Mouse (Mus musculus) neural tube, embryonic 13.5 days (tissue): Measurements from ENCODE around the gene Ankfn1. TPM values are rescaled to one million over a fixed set of nuclear protein-coding genes. Genes with fewer than 3 reads are reported as not detected.

Experiments used
- ATAC-seq: fragments of 200-750 bp; cut with Nextera tagmentation; 2 replicates; pipeline ENCODE4 v1.8.0; 2017; ENCODE audit warnings: low read depth, mild to moderate bottlenecking, moderate TSS enrichment, moderate library complexity
- H3K27ac ChIP-seq: fragments of 300-500 bp; sonication (generic); replicated peaks from 2 replicates; pipeline ENCODE4 v1.5.1; 2015; ENCODE audit warnings: moderate library complexity, mild to moderate bottlenecking, inconsistent platforms
- H3K27me3 ChIP-seq: fragments of 300-500 bp; sonication (generic); 2 replicates; pipeline ENCODE4 v1.6.1; 2015; ENCODE audit warnings: mild to moderate bottlenecking, inconsistent platforms
- H3K36me3 ChIP-seq: fragments of 300-500 bp; sonication (generic); 2 replicates; pipeline ENCODE4 v1.6.1; 2015; ENCODE audit warnings: mild to moderate bottlenecking, inconsistent platforms
- H3K4me1 ChIP-seq: fragments of 300-500 bp; sonication (generic); replicated peaks from 2 replicates; pipeline ENCODE4 v1.6.1; 2015; ENCODE audit warnings: inconsistent platforms
- H3K4me2 ChIP-seq: fragments of 300-500 bp; sonication (generic); 2 replicates; pipeline ENCODE4 v1.6.1; 2015; ENCODE audit warnings: inconsistent platforms, mild to moderate bottlenecking, moderate library complexity
- H3K4me3 ChIP-seq: fragments of 300-500 bp; sonication (generic); 2 replicates; pipeline ENCODE4 v1.5.1; 2015; ENCODE audit warnings: mild to moderate bottlenecking, inconsistent platforms
- H3K9ac ChIP-seq: fragments of 300-500 bp; sonication (generic); 2 replicates; pipeline ENCODE4 v1.6.1; 2015; ENCODE audit warnings: moderate library complexity, mild to moderate bottlenecking, inconsistent platforms
- H3K9me3 ChIP-seq: fragments of 300-500 bp; sonication (generic); 2 replicates; pipeline ENCODE4 v1.6.1; 2016; ENCODE audit warnings: inconsistent platforms
- WGBS: fragments of 180-500 bp; shearing (Covaris S2); methylation state at CpG from one replicate; pipeline ENCODE4 v1.1.7; 2015; 5-methylcytosine and 5-hydroxymethylcytosine counted together
- polyA plus RNA-seq: library from polyadenylated mRNA; unstranded; fragments of >200 nt; fragmentation: Nextera tagmentation; extraction: Ambion mirVana; gene quantifications from 2 replicates; pipeline ENCODE4 v1.2.1, GENCODE M21; 2015

The Ankfn1 gene
- polyA plus RNA-seq, 1 experiment from 2014 or later = 1.9 TPM

DNA sequence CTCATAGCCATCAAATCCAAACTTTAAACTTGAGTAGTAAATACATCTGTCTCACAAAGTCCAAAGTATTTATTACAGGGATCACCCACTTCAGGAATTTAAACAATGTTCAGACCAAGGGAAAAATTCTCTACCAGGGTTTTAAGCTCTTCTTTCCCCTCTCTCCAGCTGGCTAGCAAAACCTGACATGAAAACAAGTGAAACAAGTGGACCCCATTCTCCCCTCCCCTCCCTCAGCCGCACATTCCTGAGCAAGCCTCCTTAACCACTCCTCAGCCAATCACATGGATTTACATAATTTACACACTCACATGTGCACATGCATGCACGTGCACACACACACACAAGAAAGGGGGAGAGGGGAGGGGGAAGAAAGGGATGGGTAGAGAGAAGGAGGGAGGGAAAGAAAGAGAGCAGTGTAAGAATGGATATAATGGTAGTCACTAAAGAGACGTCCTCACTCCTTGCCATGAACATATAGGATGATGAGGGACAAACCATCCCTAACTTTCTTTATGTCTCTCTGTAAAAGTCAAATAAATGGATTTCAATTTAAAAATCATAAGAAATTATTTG, 104.9 kb downstream of the Ankfn1 start:
- Histone ChIP-seq H3K9me3 (no peaks in the 10 kb centered on the region), H3K4me2 (no peak overlapping the region), H3K9ac (no peak overlapping the region), H3K4me1 (peaks cover 7% of the 10 kb centered on the region; the same call in 1 of the 2 replicates), H3K36me3 (no peaks in the 10 kb centered on the region), H3K27me3 (no peaks in the 10 kb centered on the region), H3K4me3 (no peak overlapping the region), H3K27ac (no peak overlapping the region)
- 57% methylated on average over 3 of the region's 3 CpGs for WGBS
- ATAC-seq = no peak

DNA sequence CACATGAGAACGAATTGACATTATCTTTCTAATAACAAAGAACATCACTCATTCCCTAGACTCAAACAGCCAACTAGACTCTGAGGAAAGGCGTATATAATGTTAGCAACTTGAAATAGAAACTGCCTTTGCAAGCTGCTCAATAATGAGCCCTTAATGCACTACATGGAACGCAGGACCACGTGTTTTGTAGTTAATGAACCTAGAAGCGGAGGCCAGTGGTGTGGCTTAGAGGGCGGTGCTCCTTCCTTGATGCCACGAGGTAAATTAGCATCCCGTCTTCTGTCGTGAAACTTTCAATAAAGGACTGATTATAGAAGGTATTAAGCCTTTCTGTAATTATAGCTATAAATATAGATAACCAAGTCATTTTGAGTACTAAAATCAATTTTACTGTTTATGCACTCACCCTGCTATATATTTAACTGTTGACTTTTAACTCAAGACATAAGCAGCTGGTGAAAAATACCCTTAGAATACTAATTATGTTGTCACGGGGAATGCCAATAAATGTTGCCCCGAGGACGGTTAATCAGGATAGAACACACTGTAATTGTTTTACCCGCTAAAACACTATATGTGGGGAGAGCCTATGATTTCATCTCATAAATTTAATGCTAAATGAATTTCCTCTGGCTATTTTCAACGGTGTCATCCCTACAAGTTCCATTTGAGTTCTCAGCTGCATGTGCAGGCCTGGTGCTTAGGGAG, 112.1 kb downstream of the Ankfn1 start:
- peak overlapping the region; percentile 46; the same call in 1 of the 2 replicates for H3K27ac ChIP-seq
- peaks cover 14% of the 10 kb centered on the region for H3K4me1 ChIP-seq
- H3K4me3 ChIP-seq = no peak overlapping the region
- H3K9ac ChIP-seq = no peak overlapping the region
- H3K9me3 ChIP-seq = no peaks in the 10 kb centered on the region
- H3K4me2 ChIP-seq = no peak overlapping the region
- WGBS = 33% methylated on average over 14 of the region's 14 CpGs
- no peaks in the 10 kb centered on the region for H3K36me3 ChIP-seq
- peak; percentile 86 for ATAC-seq
- no peaks in the 10 kb centered on the region for H3K27me3 ChIP-seq

DNA sequence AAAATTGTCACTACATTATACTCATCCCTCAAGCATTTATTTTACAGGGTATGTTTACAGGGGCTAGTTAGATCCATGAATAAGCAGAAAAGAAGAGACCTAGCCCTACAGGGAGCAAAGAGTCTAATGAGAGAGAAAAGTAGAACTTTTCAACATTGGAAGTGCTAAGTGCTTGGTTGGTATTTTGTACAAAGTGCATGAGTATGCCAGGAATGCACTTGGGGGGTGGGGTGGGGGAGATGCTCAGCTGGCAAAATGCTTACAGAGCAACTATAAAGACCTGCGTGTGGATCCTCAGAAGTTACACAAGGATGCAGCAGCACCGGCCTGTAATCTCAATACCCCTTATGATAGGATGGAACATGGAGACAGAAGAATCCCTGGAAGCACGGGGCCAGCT, 118.4 kb downstream of the Ankfn1 start:
- H3K4me3 ChIP-seq = no peak overlapping the region
- H3K4me2 ChIP-seq = no peak overlapping the region
- H3K27ac ChIP-seq = no peak overlapping the region
- no peak overlapping the region for H3K9ac ChIP-seq
- no peaks in the 10 kb centered on the region for H3K36me3 ChIP-seq
- WGBS = 90% methylated on average over 3 of the region's 3 CpGs
- H3K9me3 ChIP-seq = no peaks in the 10 kb centered on the region
- no peak for ATAC-seq
- no peaks in the 10 kb centered on the region for H3K4me1 ChIP-seq
- no peaks in the 10 kb centered on the region for H3K27me3 ChIP-seq

DNA sequence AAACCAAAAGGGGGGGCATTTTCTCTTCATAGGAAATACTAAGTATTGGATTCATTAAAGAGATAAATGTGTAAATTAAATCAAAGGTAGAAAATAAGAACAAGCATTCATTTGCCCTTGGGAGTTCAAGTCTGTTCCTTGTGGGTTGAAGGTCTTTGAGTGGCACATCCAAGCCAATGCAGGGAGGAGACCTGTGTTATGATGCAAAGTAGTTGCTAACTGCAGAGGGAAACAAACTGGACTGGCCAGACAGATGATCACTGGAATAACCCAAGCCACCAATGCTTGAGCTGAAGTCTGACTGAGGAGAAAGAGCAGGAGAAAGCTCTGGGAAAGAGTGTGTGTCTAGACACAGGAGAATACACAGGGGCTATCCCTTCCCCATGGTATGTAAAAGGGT, 120.9 kb downstream of the Ankfn1 start:
- Histone ChIP-seq H3K4me1 (no peaks in the 10 kb centered on the region), H3K9ac (no peak overlapping the region), H3K36me3 (no peaks in the 10 kb centered on the region), H3K4me2 (no peak overlapping the region), H3K27me3 (no peaks in the 10 kb centered on the region), H3K27ac (no peak overlapping the region), H3K4me3 (no peak overlapping the region), H3K9me3 (no peaks in the 10 kb centered on the region)
- ATAC-seq = no peak

DNA sequence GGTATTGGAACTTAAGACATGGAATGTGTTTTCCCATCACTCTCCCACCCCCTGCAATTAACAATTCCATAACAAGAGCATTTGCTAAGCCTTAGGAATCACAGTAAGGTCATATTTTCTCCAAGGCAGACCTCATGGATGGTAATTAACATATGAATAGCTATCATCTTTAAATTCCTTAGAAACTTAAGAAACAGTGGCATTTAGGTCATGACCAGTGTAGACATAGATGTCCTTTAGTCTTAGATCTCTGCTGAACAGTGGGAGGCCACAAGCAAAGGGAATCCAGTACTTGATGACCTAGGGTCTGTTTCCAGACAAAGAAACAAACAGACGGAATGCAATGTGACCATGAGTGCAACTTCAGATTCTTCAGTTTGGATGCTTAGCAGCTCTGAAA, 141.7 kb downstream of the Ankfn1 start:
- 61% methylated on average over 1 of the region's 1 CpGs for WGBS
- Histone ChIP-seq H3K4me1 (no peaks in the 10 kb centered on the region), H3K36me3 (no peaks in the 10 kb centered on the region), H3K9me3 (no peaks in the 10 kb centered on the region), H3K27ac (no peak overlapping the region), H3K9ac (no peak overlapping the region), H3K27me3 (no peaks in the 10 kb centered on the region), H3K4me3 (no peak overlapping the region), H3K4me2 (no peak overlapping the region)
- ATAC-seq = no peak

DNA sequence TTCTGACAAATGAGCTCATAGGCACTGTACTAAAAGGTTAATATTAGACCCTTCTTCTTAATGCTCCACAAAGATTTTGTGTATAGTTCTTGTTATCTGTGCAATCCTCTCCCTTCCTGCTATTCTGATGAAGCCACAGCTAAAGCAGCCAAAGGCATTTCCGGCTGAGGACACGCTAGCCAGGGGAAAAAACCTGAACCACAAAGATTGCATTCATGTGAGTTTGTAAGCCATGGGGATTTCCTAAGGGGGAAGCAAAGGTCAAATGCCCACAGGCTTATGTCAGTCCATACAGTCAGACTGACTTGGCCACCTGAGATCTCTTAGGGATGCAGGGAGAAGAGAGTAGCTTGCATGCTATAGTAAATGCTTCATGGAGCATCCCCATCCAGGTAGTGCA, 146.1 kb downstream of the Ankfn1 start:
- H3K27ac ChIP-seq = no peak overlapping the region
- no peak overlapping the region for H3K9ac ChIP-seq
- H3K4me2 ChIP-seq = no peak overlapping the region
- H3K4me1 ChIP-seq = no peaks in the 10 kb centered on the region
- no peaks in the 10 kb centered on the region for H3K9me3 ChIP-seq
- H3K27me3 ChIP-seq = no peaks in the 10 kb centered on the region
- no peaks in the 10 kb centered on the region for H3K36me3 ChIP-seq
- no peak for ATAC-seq
- WGBS = 84% methylated on average over 2 of the region's 2 CpGs
- H3K4me3 ChIP-seq = no peak overlapping the region

DNA sequence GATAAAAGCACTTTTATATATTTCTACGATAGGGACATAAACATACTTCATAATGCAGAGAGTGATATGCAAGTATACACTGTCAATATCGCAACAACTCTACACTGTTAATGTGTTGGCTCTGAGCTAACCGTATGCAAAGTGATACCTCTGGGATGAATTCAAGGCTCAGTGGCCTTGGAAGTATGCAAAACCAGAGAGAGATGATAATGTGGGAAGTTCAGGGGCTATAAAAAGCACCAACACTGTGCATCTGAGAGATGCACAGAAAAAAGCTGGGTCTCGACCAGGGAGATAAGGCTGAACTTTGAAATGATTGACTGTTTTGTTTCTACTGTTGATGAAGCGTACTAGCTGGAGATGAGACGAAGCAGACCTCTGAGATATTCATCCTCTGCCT, 148.9 kb downstream of the Ankfn1 start:
- H3K27ac ChIP-seq = no peak overlapping the region
- ATAC-seq = no peak
- 88% methylated on average over 6 of the region's 6 CpGs for WGBS
- no peaks in the 10 kb centered on the region for H3K27me3 ChIP-seq
- H3K9me3 ChIP-seq = no peaks in the 10 kb centered on the region
- H3K4me3 ChIP-seq = no peak overlapping the region
- no peak overlapping the region for H3K4me2 ChIP-seq
- no peaks in the 10 kb centered on the region for H3K4me1 ChIP-seq
- no peak overlapping the region for H3K9ac ChIP-seq
- H3K36me3 ChIP-seq = no peaks in the 10 kb centered on the region

DNA sequence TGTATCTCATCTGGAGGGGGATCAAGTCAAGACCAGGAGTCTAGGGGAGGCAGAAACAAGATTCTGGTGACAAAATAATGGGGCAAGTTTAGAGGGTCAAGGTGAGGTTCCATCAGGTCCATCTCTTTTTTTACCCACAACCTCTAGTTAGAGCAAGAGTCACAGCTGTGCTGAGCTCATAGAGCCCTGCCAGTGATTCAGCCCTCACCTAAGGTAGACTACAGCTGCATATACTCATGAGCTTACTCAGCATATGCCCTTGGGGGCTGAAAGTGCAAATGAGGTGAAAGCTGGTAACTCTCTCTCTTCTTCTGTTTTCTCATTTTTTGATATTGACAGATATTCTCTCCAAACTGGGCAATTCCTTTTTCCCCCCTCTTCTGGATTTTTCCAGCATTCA, 150.2 kb downstream of the Ankfn1 start:
- ATAC-seq = no peak
- Histone ChIP-seq H3K36me3 (no peaks in the 10 kb centered on the region), H3K27me3 (no peaks in the 10 kb centered on the region), H3K9me3 (no peaks in the 10 kb centered on the region), H3K9ac (no peak overlapping the region), H3K4me1 (no peaks in the 10 kb centered on the region), H3K4me2 (no peak overlapping the region), H3K27ac (no peak overlapping the region), H3K4me3 (no peak overlapping the region)

DNA sequence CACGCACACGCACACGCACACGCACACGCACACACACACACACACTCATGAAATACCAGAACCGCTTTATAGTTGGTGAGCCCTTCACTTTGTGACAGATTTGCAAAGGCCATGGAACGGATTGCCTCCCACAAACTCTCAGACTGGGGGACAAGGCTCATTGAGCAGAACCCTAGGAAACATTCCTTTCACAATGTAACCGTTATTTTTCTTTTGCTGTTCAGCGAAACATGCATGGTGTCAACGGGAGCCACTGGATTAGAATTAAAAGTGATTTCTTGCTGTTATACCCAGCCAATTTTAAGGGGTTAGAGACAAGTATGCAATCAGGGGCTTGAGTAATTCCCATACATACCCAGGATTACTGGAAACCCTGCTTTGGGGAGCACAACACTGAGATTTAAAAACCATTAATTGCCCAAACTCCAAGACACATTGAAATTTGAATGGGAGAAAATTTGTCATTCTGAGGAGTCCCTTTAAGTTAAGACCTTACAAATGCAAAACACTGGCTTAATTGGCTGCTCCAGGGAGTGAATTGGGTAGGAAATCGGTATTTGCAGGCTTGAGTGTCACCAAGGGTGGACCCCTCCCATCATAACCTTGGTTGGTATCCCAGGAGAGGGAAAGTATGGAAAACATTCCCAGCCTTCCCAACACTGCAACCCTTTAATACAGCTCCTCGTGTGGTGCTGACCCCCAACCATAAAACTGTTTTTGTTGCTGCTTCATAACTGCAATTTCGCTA, 153.6 kb downstream of the Ankfn1 start:
- Histone ChIP-seq H3K4me3 (no peak overlapping the region), H3K27me3 (no peaks in the 10 kb centered on the region), H3K9ac (no peak overlapping the region), H3K4me2 (no peak overlapping the region), H3K4me1 (0 out of 2 replicates have a peak, but pooled peaks cover 5% of the 10 kb centered on the region), H3K27ac (no peak overlapping the region), H3K36me3 (no peaks in the 10 kb centered on the region), H3K9me3 (no peaks in the 10 kb centered on the region)
- ATAC-seq = no peak
- 64% methylated on average over 13 of the region's 13 CpGs for WGBS

DNA sequence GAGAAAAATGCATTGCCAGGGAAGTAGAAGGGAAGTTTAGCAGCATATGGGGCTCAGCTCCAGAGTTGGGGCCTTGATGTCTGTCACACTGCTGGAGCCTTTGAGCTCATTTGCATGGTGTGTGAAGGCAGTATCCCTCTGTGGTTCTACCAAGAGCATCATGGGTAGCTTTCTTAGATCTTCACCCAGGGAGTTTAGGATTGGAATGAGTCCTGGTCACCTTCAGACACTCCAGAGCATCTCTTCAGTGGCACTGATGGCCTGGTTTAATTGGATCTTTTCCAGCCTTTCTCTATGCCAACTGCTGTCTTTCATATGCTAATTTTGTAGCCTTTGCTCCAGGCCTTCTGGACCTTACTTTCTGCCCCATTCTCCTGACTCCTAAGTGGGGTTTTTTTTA, 157.5 kb downstream of the Ankfn1 start:
- H3K4me2 ChIP-seq = no peak overlapping the region
- H3K4me3 ChIP-seq = no peak overlapping the region
- no peaks in the 10 kb centered on the region for H3K9me3 ChIP-seq
- no peaks in the 10 kb centered on the region for H3K36me3 ChIP-seq
- no peak overlapping the region for H3K9ac ChIP-seq
- ATAC-seq = no peak
- no peaks in the 10 kb centered on the region for H3K27me3 ChIP-seq
- H3K27ac ChIP-seq = no peak overlapping the region
- H3K4me1 ChIP-seq = 0 out of 2 replicates have a peak, but pooled peaks cover 5% of the 10 kb centered on the region

DNA sequence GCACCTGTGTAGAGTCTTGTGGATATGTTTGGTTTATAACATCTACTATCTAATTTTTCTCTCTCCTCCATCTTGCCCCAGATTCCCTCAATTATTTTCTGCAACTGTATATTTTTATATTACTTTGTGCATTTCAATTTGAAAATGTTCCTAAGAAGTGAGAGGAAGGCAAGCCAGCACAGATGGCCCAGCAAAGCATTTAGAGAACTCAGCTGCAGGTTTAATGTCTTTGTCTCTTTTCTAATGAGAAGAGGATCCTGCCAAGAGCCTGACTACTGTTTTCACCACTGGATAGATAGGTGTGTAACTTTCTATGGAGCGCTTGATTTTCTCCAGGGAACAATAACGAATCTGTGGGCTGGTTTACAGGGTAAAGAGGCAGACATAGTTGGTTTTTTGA, 161.6 kb downstream of the Ankfn1 start:
- 83% methylated on average over 2 of the region's 2 CpGs for WGBS
- H3K4me2 ChIP-seq = no peak overlapping the region
- ATAC-seq = no peak

DNA sequence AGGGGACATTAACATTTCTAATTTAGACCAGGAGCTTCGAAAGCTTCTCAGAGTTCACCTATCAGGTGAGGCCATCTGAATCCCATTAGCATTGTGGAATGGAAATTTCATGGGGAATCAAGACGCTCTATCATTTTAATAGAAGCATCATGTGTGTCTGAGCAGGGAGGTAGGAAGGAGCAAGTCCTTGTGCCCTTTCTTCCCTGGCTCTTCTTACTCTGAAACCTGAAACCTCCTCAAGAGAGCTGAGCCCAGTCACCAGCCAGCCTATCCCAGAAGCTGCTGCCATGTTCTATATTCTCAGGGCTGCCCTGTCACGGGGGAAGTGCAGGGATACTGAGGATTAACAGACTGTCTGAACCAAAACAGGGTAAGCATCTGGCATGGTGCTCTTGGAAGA, 165.9 kb downstream of the Ankfn1 start:
- ATAC-seq = no peak
- H3K9me3 ChIP-seq = no peaks in the 10 kb centered on the region
- no peaks in the 10 kb centered on the region for H3K36me3 ChIP-seq
- no peak overlapping the region for H3K4me3 ChIP-seq
- H3K9ac ChIP-seq = no peak overlapping the region
- no peak overlapping the region for H3K4me2 ChIP-seq
- H3K27me3 ChIP-seq = no peaks in the 10 kb centered on the region
- H3K27ac ChIP-seq = no peak overlapping the region
- 78% methylated on average over 3 of the region's 3 CpGs for WGBS
- H3K4me1 ChIP-seq = no peaks in the 10 kb centered on the region

More for the DNA sequence above, 161.6 kb downstream of the Ankfn1 start:
- no peak overlapping the region for H3K9ac ChIP-seq
- no peak overlapping the region for H3K4me3 ChIP-seq
- no peaks in the 10 kb centered on the region for H3K9me3 ChIP-seq
- no peaks in the 10 kb centered on the region for H3K27me3 ChIP-seq
- 0 out of 2 replicates have a peak, but pooled peaks cover 5% of the 10 kb centered on the region for H3K4me1 ChIP-seq
- H3K27ac ChIP-seq = no peak overlapping the region
- no peaks in the 10 kb centered on the region for H3K36me3 ChIP-seq
